Mouse (Mus musculus): Measurements from ENCODE around the gene Macf1. TPM values are rescaled to one million over a fixed set of nuclear protein-coding genes. Genes with fewer than 3 reads are reported as not detected.
A peak's percentile ranks its signal among the peaks of the same experiment; 100 is the strongest.
"Not testable (repeated sequence)": the region's sequence is repeated elsewhere in the genome, so short reads cannot be mapped to it uniquely, and the experiment has no call there.

Gene Macf1
- polyA plus RNA-seq, 1 experiment from 2014 or later, result 37.1 TPM

DNA sequence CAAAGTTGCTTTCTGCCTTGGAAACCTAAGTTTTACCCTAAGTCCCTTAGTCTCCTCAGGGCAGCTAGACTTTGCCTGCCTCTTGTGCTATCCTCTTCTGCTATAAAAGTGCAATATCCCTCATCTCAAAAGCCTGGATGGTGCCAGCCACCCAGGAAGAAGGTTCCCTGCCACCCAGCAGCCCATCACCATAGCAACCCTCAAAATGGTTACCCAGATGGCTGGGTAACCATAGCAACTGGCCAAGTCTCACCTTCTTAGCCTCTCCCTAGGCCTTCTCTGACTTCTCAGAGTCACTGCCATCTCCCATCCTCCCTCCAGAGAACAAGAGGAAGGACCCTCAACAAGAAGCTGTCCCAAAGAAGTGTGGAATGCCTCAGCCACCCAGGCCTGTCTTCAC is 13.6 kb downstream of the Macf1 start:
- no peak for DNase-seq (ENCODE audit: low spot score)

DNA sequence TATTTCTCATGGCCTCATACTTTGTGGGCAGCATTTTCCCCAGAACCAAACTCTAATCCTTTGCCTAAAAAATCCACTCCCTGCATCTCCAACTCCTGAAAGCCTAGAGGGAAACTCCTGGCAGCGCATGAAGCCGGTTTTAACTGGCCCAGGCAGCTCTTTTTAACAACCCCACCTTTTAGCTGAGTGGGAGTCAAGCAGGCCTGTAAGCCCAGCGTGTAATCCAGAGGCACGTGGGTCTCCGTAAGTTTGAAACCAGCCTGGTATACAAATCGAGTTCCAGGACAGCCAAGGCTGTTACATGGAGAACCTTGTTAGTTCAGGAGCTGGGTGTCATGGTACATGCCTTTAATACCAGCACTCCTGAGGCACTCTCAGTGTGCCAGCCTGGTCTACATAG is 14.5 kb downstream of the Macf1 start:
- no peak for DNase-seq (ENCODE audit: low spot score)

DNA sequence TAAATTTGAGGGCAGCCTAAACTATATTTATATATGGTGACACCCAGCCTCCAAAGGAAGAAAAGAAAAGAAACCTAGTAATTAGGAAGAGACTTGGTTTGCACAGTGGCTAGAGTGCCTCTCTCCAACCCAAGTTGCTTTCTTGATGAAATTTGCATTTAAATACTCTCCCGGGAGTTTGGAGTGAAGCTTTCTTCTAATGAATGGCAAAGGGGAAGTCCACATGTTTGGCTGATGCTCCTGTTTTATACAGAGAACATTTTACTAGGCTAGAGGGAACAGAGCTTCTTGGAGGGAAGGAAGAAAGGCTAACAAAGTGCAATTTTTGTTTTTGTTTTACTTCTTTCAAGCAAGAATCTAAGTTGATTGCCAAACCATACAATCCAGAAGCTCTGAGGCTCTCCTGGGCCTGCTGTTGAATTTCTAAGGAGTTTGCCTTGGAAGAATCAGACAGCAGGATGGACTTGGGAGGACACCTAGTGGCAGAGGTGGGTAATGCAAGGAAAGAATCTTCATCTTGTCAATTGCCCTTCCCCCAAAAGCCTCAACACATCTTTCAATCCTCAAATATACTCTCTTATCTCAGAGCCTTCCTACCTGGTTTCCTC is 16.8 kb downstream of the Macf1 start:
- DNase-seq (ENCODE audit: low spot score), result peak; percentile 65

DNA sequence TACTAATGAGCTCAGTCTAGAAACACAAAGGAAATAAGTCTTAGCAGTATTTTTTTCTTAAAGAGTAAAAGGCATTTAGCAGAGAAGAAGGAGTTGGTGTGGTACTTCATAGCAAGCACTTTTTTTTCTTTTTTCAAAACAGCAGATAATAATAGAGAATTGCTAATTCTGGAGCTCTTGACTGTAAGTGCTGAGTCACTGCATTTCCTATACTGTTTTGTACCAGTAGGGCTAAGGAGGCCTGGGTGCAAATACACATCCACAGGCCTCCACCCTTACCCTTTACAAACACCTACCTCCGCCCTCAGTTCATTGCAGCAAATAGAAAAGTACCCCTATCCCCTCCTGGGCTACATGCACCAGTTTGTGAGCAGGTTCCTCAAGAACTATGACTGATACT is 17.6 kb downstream of the Macf1 start:
- DNase-seq (ENCODE audit: low spot score), result no peak

DNA sequence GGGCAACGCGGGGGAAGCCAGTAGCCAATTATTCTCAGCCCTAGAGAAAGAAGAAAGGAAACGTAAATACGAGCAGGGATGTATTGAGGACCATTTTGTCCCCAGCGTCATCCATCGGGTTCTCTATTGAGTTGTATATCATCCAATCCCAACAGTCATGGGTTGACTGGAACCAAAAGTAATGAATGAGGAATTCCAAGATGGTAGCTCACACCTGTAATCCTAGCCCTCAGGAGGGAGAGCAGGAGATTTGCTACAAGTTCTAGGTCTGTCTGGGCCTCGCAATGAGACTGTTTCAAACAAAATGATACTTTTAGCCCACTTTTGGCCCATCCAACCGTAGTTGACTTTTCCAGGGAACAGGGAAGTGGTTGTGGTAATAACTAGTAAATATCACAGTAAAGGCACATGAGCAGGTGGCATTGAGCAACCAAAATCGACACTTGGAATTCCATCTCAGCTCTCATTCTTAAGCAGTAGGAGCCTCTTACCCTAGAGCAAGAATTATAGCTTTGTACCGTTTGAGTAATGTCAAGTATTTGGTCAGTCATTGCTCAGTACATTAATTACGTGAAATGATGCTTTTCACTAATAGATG is 18.4 kb downstream of the Macf1 start:
- DNase-seq (ENCODE audit: low spot score), result no peak

DNA sequence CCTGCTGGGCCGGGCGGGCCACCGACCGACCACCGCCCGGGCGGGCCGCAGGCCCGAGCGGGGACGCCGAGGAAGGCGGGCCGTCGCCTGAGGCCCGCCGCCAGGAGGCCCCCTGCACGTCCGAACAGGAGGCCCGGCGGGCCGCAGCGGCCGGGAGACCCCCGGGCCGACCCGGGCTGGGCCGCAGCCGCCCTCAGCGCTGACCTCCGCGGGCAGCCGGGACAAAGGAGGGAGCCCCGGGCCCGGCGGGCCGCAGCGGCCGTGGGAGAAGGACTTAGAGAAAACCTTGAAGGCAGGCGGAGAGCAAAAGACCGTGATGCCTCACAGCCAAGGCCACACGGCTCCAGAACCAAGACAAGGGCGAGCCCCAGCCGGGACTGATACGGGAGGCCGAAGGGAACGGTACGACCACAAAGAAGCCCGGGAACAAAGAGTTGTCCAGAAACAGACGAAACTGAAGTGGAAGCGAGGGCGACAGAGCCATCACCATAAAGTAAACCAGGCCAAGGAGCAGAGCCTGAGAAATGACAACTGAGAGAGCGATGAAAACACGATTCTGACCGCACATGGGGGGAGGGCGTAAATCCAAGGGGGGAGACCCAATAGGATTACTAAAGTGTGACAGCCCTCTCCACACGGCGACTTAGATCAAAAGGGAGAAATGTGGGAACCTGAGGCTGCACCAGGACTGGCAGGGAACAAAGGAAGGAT is 19.1 kb downstream of the Macf1 start:
- DNase-seq (ENCODE audit: low spot score), result no peak

DNA sequence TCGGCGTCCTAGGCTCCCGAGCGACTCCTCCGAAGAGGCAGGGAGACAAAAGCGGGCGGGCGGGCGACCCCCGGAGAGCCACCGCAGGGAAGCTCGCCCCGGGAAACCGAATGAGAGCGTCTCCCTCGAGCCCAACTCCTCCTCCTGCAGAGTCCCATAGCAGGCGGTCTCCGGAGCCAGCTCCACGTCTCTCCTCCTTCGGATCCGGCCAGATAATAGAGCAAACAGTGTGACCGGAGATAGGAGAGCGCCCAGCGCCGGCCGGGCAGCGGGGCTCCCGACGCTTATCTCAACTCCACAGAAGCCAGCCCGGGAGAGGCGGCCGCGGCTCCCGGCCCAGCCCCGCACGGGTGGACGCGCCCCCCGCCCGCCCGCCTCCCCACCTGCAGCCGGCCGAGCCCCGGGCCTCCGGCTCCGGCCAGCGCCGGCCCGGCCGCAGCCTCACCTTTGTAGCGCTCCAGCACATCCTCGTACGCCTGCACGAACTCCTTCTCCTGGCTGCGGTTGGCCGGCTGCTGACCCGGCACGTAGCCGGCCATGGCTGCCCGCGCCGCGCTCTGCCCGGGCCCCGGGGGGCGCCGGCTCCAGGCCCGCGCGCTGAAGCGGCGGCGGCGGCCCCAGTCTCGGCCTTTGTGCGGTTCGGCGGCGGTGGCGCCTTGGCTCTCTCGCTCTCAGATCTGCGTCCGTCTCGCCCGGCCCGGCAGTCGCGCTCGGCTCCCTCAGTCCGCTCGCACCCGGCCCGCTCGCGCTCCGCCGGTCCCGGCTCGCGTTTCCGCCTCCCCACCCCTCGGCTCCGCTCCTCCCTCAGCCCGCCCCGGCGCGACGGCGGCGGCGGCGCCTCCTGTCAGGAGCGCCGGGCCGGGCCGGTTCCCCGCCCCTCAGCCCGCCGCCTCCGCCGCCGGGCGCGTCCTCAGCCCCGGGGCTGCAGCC is 19.9 kb downstream of the Macf1 start:
- DNase-seq (ENCODE audit: low spot score), result peak; percentile 64

DNA sequence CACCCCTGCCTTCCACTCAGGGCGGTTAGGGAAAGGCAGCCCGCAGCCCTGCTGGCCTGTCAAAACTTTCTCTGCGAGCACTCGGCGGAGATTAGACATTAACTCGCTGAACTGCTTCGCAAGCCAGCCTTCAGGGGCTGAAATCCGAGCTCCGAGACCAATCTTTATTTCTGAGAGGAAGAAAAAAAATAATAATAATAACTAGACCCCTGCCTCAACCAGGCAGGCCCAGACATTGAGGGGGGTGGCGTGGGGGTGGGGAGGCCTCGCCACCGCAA is 20.5 kb downstream of the Macf1 start:
- no peak for DNase-seq (ENCODE audit: low spot score)

DNA sequence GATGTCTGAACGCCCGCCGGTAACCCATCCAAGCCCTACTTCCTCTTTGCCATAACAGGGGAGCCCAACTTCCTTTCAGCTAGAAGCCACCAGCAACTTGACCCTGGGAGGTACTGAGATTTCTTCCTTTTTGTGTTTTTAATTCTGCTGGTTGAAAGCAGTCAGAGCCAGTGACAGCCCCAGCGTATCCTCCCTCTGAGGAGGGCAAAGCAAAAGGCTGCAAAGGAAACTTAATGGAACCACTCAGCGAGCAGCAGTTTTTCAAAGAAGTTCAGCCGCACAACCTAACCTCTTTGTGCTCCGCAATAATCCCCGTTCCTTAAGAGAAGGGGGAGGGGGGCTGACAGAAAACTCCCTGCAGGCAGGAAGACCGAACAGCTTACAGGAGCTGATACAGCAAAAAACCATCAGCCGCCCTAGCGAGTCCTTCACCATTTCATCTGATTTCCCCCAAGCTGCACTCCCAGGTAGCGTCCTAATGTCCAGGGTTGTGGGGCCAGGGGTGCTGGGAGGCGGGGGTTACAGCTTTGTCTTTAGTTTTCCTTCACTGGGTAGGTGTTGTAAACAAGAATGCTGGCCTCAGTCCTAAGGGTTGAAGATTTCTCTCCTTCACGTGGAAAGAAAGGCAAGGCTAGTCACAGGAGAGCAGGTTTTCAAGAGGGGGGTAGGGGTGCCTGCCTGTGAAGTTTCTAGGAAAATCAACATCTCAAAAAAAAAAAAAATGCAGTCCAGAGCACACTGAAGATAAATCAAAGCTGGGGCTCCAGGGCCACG is 21.1 kb downstream of the Macf1 start:
- DNase-seq (ENCODE audit: low spot score), result peak; percentile 16

DNA sequence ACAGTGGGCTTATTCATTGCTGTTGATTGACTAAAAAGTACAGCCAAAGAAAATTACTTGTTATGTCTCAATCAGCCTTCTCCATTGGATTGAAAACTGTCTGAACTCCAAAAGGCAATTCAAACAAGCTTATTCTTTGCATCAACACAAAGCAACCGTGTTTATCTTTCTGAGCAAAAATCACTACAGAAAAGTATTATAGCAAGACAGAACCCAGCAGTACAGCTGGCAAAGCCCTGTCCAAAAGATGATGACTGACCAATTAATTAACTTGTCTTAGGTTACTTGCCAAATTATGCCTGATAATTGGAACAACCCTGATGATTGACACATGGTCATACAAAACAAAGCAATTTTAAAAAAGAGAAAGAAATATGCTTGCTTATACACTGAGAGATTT is 26.0 kb downstream of the Macf1 start:
- no peak for DNase-seq (ENCODE audit: low spot score)

DNA sequence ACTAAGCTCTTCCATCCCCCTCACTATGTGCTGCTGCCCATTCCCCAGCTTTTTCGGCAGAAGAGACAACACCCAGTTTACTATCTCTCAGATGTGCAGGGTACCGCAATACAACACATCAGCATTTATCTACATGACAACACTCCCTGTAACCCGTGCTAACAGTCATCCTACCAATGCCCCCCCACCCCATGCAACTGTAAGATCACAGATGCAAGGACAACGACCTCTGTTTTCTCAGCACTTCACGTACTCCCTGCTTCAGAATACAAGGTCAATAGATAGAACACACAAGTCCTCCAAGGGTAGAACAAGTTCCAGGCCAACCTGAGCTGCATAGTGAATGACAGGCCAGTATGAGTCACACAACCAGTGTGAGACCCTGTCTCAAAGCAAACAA is 28.9 kb downstream of the Macf1 start:
- no peak for DNase-seq (ENCODE audit: low spot score)

DNA sequence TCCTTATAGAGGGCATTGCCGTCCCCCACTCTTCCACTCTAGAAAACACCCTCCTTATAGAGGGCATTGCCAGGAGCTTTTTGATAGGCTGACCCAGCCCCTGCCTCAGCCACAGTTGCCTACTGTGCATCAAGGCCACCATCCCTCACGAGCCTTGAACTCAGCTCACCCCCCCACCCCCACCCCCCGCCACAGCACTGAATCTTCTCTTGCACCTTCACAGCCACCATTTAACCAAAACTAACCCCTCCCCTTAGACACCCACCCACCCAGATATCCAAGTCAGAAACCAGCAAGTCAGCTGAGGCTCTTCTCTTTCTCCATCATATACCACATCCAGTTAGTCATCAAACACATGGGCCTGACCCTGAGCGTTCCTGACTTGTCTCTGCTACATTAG is 29.6 kb downstream of the Macf1 start:
- no peak for DNase-seq (ENCODE audit: low spot score)

DNA sequence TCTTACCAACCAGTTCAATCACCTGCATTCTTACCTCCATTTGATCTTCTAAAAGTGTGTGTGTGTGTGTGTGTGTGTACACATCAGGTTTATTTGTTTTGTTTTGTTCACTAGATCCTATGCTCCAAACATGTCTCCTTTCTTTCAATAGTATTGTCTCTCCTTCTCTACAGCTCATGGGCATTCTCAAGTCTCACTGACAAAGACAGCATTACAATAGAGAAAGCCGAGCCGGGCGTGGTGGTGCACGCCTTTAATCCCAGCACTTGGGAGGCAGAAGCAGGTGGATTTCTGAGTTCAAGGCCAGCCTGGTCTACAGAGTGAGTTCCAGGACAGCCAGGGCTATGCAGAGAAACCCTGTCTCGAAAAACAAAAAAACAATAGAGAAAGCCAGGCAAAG is 30.7 kb downstream of the Macf1 start:
- not testable (repeated sequence) for DNase-seq (ENCODE audit: low spot score)

DNA sequence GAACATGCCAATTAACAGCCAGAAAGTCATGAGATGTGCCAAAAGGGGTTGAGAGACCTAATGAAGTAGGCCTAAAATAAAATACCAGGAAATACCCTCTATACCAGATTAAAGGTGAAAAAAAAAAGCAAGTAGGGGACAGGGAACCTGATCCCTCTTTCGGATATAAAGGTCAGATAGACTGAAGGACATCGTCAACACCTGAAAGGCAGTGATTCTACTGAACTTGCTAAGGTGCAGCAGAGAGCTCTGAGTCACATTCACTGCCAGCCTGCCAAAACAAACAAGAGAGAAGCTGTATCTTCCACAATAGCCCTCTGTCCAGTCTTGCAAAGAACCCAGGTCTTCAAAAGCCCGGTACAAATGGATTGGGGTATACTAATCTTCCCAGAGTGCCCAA is 32.0 kb downstream of the Macf1 start:
- DNase-seq (ENCODE audit: low spot score), result no peak

DNA sequence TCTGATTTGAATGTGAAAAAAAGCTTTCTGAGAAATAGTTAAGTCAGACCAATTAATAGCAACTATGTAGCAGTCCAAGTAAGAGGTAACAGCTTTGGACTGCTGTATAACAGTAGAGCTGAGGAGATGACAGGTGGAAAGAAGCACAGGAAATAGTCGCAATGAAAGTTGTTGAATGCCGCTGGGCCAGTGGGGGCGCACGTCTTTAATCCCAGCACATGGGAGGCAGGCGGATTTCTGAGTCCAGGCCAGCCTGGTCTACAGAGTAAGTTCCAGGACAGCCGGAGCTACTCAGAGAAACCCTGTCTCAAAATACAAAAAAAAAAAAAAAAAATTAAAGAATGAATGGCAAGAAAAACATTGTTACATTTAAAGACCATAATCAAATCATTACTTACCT is 35.0 kb downstream of the Macf1 start:
- no peak for DNase-seq (ENCODE audit: low spot score)

DNA sequence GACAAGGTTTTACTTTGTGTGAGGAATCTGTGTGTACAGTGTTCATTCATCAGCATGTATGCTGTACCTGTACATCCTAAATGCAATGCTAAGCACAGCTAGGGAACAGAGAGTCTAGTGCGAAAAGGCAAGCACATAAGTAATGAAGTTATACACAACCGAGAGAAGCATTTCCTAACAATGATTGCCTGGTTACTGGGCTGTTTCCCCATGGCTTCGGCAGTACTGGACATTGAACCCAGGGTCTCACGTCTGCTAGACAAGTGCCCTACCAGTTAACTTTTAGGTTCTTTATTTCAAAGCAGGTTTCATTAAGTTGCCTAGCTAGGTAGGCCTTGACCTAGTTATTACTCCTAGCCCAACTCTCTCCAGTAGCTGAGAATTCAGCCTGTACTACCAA is 36.5 kb downstream of the Macf1 start:
- DNase-seq (ENCODE audit: low spot score), result no peak

DNA sequence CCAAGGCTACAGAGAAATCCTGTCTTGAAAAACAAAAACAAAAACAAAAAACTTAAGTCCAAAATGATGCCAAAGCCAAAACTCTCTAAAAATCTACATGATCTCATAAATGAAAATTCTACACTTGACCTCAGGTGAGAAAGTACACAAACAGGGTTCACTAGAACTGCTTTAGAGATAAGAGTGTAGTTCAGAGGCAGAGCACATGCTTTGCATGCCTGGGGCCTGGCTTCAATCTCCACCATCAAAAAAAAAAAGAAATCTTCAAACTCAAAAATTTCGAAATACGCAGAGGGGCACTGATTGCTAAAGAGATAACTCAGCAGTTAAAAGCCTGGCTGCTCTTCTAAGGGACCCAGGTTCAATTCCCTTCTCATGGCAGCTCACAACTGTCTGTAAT is 37.1 kb downstream of the Macf1 start:
- no peak for DNase-seq (ENCODE audit: low spot score)

DNA sequence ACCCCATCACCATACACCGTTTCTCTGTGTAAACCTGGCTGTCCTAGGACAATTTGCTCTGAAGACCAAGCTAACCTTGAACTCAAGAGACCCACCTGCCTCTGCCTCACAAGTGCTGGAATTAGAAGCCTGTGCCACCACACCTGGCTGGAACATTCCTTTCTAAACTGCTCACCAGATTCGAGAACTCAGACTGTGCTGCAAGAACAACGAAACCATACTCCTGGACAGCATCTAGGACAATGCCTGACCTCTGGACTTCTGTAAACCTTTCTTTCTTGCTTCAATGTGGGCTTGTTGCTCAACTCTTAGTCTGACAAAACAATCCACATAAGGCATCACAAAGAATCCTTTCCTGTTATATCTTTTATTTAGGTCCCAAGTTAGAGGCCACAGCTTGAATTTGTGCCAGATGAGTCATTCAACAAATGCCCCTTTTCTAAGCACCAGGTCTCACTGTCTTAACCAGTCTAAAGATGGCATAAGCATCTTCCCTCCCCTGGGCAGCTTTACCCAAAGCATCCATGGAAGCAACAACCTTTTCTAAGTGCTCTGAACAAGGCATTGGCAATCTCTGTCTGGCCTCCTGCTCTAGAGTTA is 38.8 kb downstream of the Macf1 start:
- DNase-seq (ENCODE audit: low spot score), result no peak

DNA sequence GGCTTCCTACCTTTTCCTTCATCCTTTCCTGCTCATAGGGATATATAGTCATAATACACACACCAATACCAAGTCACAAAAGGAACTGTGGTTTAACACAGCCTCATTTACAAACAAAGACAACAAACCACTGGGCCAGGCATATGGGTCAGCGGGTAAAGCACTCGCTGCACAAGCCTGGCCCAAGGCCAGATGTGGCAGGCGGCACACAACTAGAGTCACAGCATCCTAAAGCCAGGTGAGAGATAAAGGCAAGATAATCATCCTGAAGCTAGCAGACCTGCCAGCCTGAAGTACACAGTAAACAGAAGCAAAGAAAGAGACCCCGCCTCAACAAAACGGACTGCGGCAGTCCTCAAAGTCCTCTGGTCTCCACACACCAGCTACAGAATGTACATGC is 40.6 kb downstream of the Macf1 start:
- DNase-seq (ENCODE audit: low spot score), result no peak

DNA sequence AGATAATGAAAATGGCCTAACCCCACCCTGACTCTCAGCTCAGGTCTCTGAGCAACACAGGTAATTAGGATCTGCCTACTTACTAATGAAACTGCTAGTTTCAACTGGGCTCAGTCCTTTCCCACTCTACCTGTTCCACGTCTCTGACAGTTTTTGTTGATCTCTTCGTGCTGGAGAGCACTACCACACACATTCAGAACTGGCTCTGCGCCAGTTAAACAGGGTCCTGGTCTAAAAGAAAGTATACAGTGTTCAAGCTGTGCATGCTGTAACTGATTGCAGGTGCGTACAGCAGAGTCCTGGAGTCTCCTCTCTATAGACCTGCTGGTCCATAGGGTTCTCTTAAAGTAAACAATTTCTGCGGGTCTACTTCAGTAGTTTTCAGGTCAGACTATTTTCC is 41.3 kb downstream of the Macf1 start:
- DNase-seq (ENCODE audit: low spot score), result no peak

DNA sequence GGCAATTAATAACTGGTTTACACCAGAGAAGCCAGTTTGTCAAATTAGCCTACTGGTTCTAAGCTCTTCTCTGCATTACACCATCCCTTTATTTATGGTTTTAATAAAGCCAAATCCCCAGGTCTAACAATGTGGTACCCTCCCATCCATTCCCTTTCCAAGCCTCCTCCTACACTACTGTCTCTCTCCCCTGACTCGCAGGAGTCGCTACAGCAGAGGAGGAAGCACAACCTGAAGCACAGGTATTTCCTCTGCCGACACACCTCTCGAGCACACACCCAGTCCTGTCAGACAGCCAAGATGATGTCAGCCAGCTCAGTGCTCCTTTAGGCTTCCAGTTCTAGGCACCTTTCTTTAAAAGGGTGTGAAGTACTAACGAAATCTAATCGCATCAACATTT is 47.0 kb downstream of the Macf1 start:
- no peak for DNase-seq (ENCODE audit: low spot score)
